Mouse (Mus musculus) liver, postnatal 0 days (tissue): ENCODE measurements around the gene Gm40460.

Experiments
- CTCF ChIP-seq: sonication (generic); IDR thresholded peaks from 2 replicates; pipeline ENCODE4 v1.5.1; 2016; ENCODE audit warnings: antibody characterized with exemption, low read depth
- EP300 ChIP-seq: IDR thresholded peaks from 2 replicates; pipeline ENCODE4 v1.6.1; 2016; ENCODE audit warnings: antibody characterized with exemption, low read depth, mild to moderate bottlenecking

- TF ChIP-seq EP300: no peak
- TF ChIP-seq CTCF: no peak
These were observed 16.4 kb downstream of the Gm40460 start for GRCm38 (mm10) chr7:142224518-142224917.
